Mouse (Mus musculus) left cerebral cortex, postnatal 4 days (tissue): ENCODE data around the gene Usp18. TPM values are rescaled to one million over a fixed set of nuclear protein-coding genes. Genes with fewer than 3 reads are reported as not detected.

Source experiments
- DNase-seq: peaks from one replicate; pipeline ENCODE4 v3.0.0-alpha.2; 2022
- intact Hi-C: fragments of 180-260 bp; cut with DNase I; formaldehyde crosslinking; loops from one replicate; pipeline ENCODE4 v1.15.1; 2025
- total RNA-seq, 2 experiments: library from RNA; stranded (reverse); gene quantifications; 2 replicates each; pipeline ENCODE4 v1.2.3; 2021

The Usp18 gene
- total RNA-seq, 2 experiments from 2014 or later, result not detected

- DNase-seq, result peak; percentile 25
- intact Hi-C loops, result no loop called here
Measured at GRCm38 (mm10) chr6:121299954-121300353, 54.2 kb downstream of the Usp18 start, which contains the start of gene Slc6a13. Gene Slc6a13, plus strand, starts transcription at chr6:121300227.

GRCm38 (mm10) chr6:121300504-121300903 lies 54.8 kb downstream of the Usp18 start:
- DNase-seq, result no peak
- intact Hi-C loops, result no loop called here

GRCm38 (mm10) chr6:121303466-121304220 lies 57.9 kb downstream of the Usp18 start:
- DNase-seq, result no peak
- intact Hi-C loops, result no loop called here

- intact Hi-C loops, result no loop called here
- DNase-seq, result no peak
Measured at GRCm38 (mm10) chr6:121304630-121305029, 58.9 kb downstream of the Usp18 start.

GRCm38 (mm10) chr6:121305571-121305970 lies 59.9 kb downstream of the Usp18 start:
- no peak for DNase-seq
- intact Hi-C loops, result no loop called here

GRCm38 (mm10) chr6:121310984-121311383 lies 65.3 kb downstream of the Usp18 start:
- DNase-seq, result no peak
- intact Hi-C loops, result no loop called here

GRCm38 (mm10) chr6:121319099-121319498 lies 73.4 kb downstream of the Usp18 start:
- intact Hi-C loops, result no loop called here
- DNase-seq, result no peak

Other genes starting within 250 kb of the Usp18 start
- gene Mical3, start 114.9 kb upstream of the Usp18 start, total RNA-seq, result 100 to 1,000 TPM; 149 to 156 TPM
- 10 to 100 TPM; 15.2 to 15.6 TPM for gene Pex26, start 62.2 kb upstream of the Usp18 start, total RNA-seq
- under 1 TPM; 0.40 to 0.82 TPM for gene Tuba8, start 35.2 kb upstream of the Usp18 start, total RNA-seq
- 10 to 100 TPM; 25.3 to 29.0 TPM for gene Slc6a13, start 54.3 kb downstream of the Usp18 start, total RNA-seq
- 1 to 10 TPM; 1.1 to 1.6 TPM for gene Slc6a12, start 97.2 kb downstream of the Usp18 start, total RNA-seq
- gene Iqsec3, start 227.8 kb downstream of the Usp18 start, total RNA-seq, result 10 to 100 TPM; 34.3 to 38.9 TPM